Mouse (Mus musculus) adrenal gland, postnatal 25 days (tissue): ENCODE measurements around the gene Fbxo33. TPM values are rescaled to one million over a fixed set of nuclear protein-coding genes. Genes with fewer than 3 reads are reported as not detected.

Experiments used
- DNase-seq: peaks from one replicate; pipeline ENCODE4 v3.0.0; 2021; ENCODE audit warnings: mixed read lengths
- microRNA-seq, 2 experiments: library from miRNA; unstranded; fragments of <30 nt; microRNA quantifications; one replicate each; pipeline ENCODE4 v1.2.0; 2021
- total RNA-seq: library from RNA; stranded (reverse); gene quantifications from 2 replicates; pipeline ENCODE4 v1.2.3, GENCODE M21; 2021

Gene Fbxo33
- total RNA-seq, 1 experiment from 2014 or later: 43.3 TPM

- no peak for DNase-seq
Observed at GRCm38 (mm10) chr12:59195941-59196340, 23.6 kb downstream of the Fbxo33 start.

GRCm38 (mm10) chr12:59195065-59195464 is 24.5 kb downstream of the Fbxo33 start:
- DNase-seq: no peak

GRCm38 (mm10) chr12:59194341-59195003 is 25.1 kb downstream of the Fbxo33 start:
- no peak for DNase-seq

DNA sequence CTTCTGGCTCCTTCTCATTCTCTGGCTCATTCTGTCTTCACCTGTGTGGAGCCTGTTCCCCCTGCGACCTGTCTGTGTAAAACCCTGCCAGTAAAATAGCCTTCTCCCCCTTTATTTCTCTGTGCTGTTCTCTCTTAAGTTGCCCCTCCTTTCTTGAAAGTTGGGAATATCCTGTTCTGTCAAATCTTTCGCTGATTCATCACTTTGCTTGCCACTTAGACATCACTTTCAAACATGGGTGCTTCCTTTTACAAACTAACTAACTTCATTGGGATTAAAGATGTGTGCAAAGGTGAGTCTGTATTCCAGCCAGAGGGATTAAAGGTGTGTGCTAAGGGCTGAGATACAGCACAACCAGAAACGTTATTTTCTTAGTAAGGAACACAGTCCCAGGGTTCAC is 25.9 kb downstream of the Fbxo33 start:
- DNase-seq: no peak

DNA sequence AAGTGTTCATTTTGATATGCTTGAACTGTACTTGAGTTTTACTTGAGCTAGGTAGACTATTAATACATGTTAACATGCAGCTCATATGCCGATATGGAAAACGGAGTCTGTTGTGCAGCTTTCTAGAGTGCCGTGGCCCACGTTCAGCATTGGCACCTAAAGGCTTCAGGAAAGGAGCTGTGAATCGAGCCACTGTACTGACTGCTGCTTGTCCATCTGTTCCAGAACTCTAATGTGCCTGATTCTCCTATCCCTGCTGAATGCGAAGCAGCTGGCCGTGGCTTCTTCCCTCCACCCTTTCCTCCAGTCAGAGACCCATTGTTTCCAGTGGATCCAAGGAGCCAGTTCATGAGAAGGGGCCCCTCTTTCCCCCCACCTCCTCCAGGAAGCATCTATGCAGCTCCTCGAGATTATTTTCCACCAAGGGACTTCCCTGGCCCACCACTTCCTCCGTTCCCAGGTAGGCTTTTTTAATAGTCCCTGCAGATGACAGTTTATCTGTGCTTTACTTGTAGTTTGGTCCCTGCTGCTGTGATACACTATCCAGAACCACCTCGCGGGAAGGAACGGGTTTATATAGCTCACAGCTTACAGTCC is 31.3 kb downstream of the Fbxo33 start:
- DNase-seq: no peak

GRCm38 (mm10) chr12:59177814-59178213 is 41.7 kb downstream of the Fbxo33 start:
- no peak for DNase-seq

GRCm38 (mm10) chr12:59169935-59170334 is 49.6 kb downstream of the Fbxo33 start:
- no peak for DNase-seq

DNA sequence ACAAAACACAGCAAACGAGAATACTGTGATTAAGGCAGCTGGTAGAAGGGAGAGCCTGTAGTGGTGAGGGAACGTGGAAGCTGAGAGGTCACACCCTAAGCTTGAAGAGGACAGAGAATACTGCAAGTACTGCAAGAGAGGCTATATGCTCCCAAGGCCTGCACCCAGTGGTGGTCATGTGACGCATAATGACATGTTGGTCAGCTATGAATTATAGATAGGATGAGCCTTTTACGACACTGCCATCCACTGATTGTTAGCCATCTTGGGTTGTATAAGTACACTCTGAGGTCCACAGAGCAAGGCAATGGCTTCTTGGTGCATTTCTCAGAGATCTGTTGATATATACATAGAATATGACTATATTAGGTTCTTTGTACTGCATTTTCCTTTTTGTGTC is 53.0 kb downstream of the Fbxo33 start:
- DNase-seq: no peak

- DNase-seq: no peak
Observed at GRCm38 (mm10) chr12:59164522-59164921, 55.0 kb downstream of the Fbxo33 start.

- no peak for DNase-seq
Observed at GRCm38 (mm10) chr12:59162797-59163196, 56.7 kb downstream of the Fbxo33 start.

DNA sequence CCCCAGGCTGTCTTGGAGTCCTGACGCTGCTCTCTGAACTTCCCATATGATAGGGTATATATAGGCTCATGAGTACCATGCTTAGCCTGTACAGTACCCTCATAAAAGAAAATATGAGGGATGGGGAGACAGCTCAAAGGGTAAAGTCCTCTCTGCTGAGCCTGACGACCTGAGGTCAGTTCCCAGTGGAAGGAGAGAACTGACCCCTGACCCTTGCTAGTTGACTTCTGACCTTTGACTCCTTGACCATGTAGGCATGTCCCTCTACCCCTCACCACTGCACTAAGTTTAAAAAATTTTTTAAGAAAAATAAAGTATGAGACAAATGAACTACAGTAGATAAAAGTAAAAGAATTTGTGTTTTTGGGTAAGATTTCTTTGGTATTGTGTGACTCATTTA is 58.4 kb downstream of the Fbxo33 start:
- DNase-seq: no peak

Small RNA genes lying within 50 kb of the gene (microRNA-seq; reads per million reads assigned to microRNA genes)
- 0 reads per million in 2 experiments for gene Gm27284

Other genes starting within 250 kb of the Fbxo33 start
- 41.1 and 50.2 TPM in 2 replicates for gene Sec23a, start 207.7 kb downstream of the Fbxo33 start, total RNA-seq
- gene Gemin2, start 206.3 kb downstream of the Fbxo33 start, total RNA-seq: 10.6 and 15.7 TPM in 2 replicates
- gene Trappc6b, start 158.3 kb downstream of the Fbxo33 start, total RNA-seq: 85.8 and 96.1 TPM in 2 replicates
- 56.2 and 56.3 TPM in 2 replicates for gene Pnn, start 152.8 kb downstream of the Fbxo33 start, total RNA-seq
- gene Mia2, start 123.9 kb downstream of the Fbxo33 start, total RNA-seq: 165 and 173 TPM in 2 replicates